Mouse (Mus musculus): ENCODE measurements around the gene Ltbp3.

DNA sequence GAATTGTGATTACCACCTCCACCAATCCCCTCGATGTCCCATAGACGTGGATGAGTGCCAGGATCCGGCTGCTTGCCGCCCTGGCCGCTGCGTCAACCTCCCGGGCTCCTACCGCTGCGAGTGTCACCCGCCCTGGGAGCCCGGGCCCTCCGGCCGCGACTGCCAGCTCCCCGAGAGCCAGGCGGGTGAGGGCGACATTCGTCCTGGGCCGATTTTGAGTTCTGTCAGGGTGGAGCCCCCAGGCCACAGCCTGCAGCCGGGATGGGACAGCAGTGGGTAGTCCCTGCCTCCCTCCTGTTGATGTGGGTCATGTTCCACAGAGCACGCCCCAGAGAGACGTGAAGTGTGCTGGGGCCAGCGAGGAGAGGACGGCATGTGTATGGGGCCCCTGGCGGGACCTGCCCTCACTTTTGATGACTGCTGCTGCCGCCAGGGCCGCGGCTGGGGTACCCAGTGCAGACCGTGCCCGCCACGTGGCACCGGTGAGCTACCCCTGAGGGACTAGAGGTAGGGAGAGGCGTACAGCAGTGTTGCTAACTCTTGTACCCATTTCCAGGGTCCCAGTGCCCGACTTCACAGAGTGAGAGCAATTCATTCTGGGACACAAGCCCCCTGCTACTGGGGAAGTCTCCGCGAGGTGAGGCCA lies 16.4 kb downstream of the Ltbp3 start:
- TF ChIP-seq POLR2A (IDR thresholded peaks at IDR 0.05; ENCODE audit: borderline replicate concordance, low read depth, low read length) (no peak), CTCF (IDR thresholded peaks at IDR 0.05; ENCODE audit: low read depth, low read length) (no peak)

Data from bone marrow macrophage, adult 2 months (primary cell).